Mouse (Mus musculus) megakaryocyte, adult 5-6 weeks (primary cell): ENCODE measurements around the gene Krt5. TPM values are rescaled to one million over a fixed set of nuclear protein-coding genes. Genes with fewer than 3 reads are reported as not detected.
"Not testable (repeated sequence)": the region's sequence is repeated elsewhere in the genome, so short reads cannot be mapped to it uniquely, and the experiment has no call there.

Source experiments
- ATAC-seq: 2 replicates; pipeline ENCODE4 v1.8.0; 2016; ENCODE audit warnings: mild to moderate bottlenecking, inconsistent platforms; ENCODE audit not compliant: poor library complexity, severe bottlenecking
- total RNA-seq, 2 experiments: library from RNA; stranded (forward) in 1 of 2; stranded (reverse) in 1 of 2; fragments of 153-499, 151-499 nt in 1 of 2; fragments of 221-1000, 200-1000 nt in 1 of 2; gene quantifications; 2 replicates each; pipeline versions ENCODE4 v1.2.3 to v1.2.4; 2015 to 2017

Gene Krt5
- total RNA-seq (2015) (not detected in 2 replicates), total RNA-seq (2017) (not detected in 2 replicates)

GRCm38 (mm10) chr15:101712720-101713119, at the start of gene Krt5:
Gene Krt5 (minus strand): TSS chr15:101712898.
- no peak for ATAC-seq

DNA sequence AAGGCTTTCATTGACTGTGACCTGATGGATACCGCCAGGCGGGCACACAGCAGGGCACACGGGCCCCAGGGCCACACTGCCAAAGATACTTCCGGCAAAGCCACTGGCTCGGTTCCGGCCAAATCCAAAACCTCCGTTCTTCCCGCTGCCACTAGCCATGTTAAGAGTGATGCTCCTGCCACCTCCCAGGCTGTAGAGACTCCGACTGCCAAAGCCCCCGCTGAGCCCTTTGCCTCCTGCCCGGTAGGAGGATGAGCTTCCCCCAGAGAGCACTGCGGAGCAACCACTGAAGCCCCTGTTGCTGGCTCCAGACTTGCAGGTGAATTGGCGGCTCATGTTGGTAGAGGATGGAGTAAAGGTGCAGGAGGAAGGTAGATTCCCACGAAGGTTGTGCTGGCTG, 30.0 kb upstream of the Krt5 start, which contains the start of gene Krt71:
Gene Krt71 (minus strand): TSS at position 399 of the 400 bp plus-strand sequence.
- ATAC-seq: no peak

- no peak for ATAC-seq
Measured at GRCm38 (mm10) chr15:101737786-101738185, 25.1 kb upstream of the Krt5 start.

- no peak for ATAC-seq
Measured at GRCm38 (mm10) chr15:101730653-101731052, 18.0 kb upstream of the Krt5 start.

GRCm38 (mm10) chr15:101724686-101725085, 12.0 kb upstream of the Krt5 start:
- no peak for ATAC-seq

- ATAC-seq: no peak
Measured at GRCm38 (mm10) chr15:101715831-101716230, 3.1 kb upstream of the Krt5 start.

DNA sequence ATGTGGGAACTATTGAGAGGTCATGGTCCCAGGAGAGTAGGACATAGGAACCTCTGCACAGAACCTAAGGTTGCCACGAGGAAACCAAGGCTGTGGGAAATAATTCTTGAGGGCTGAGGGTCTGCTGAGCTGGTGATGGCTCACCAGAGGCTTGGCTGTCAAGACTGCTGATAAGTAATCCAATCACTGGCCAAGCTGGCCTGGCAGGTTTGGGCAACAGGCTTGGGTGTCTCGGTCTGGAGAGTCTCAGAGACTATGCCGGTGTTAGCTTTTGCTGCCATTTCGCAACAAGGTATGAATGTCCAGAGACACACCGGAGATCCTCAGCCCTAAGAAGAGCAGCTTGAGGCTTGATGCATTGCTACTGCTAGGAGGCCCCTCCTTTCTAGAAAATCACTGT, 1.7 kb upstream of the Krt5 start:
- no peak for ATAC-seq

DNA sequence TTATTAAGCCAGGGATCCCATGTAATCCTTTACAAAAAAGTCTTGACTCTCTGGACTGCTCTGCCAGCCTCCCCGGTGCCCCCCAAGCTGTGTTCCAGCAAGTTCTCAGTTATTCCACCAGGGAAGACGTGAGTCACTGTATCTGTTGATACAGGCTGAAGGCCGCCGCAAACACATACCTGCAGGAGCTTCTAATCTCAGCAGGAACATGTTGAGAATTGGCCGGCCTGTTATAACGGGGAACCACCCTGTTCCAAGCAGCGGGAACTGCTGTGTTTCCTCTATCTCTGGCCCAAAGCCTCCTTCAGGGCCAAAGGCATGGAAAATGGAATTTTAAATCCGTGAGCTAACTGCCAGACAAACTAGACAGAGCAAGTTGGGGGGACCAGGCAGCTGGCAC, 1.0 kb upstream of the Krt5 start:
- no peak for ATAC-seq

GRCm38 (mm10) chr15:101708683-101709082, 4.0 kb downstream of the Krt5 start:
- no peak for ATAC-seq

GRCm38 (mm10) chr15:101707454-101707853, 5.2 kb downstream of the Krt5 start:
- no peak for ATAC-seq

DNA sequence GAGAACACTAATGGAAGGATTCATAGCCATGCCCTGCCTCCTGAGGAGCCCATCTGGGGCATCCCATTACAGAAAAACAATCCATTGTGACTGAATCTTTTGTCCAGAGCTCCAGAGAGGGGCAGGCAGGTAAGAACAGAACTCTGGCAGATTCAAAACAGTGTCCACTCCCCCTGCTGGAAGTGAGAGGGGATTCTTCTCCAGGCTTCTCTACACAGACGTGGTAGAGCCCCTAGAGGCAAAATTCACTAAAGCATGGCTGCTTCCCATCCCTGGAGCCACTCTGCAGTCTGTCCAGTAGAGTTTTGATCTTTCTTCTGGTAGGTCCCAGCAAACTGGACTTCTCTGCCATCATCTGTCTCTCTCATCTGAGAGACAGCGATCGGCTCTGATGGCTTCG, 8.6 kb downstream of the Krt5 start:
- no peak for ATAC-seq

DNA sequence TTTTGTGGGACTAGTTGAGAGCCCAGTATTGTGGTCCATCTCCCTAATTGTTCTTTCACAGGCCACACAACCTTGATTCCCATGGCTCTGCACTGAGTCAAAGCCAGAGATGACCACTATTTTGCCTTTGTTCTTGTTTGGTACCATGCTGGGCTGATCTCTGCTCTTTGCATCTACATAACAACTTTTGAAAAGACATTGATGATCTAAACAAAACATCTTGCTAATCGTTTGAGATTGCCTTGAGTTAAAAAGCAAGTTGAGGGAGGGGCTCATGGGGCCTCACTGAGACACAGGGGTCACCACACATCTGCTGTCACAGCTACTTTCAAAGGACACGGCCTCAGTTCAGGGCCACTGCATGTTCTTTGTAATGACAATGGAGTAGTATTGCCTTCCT, 10.3 kb downstream of the Krt5 start:
- no peak for ATAC-seq

DNA sequence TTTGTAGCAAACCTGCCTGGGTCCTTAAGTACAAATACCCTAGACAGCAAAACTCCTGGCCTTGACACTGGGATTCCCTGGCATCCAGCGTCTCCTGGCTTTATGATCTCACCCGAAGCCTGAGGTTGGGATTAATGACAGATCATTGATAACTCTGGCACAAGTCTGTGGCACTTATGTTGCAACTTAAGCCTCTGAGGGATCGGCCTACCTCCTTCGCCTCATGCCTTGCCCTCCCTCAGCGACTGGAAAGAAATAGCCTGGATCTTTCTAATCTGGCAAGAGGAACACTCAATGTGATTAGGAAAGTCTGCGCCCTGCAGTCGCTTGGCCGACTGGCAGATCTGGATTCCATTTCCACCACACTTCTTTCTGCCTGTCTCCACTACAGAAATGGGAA, 12.8 kb downstream of the Krt5 start:
- no peak for ATAC-seq

DNA sequence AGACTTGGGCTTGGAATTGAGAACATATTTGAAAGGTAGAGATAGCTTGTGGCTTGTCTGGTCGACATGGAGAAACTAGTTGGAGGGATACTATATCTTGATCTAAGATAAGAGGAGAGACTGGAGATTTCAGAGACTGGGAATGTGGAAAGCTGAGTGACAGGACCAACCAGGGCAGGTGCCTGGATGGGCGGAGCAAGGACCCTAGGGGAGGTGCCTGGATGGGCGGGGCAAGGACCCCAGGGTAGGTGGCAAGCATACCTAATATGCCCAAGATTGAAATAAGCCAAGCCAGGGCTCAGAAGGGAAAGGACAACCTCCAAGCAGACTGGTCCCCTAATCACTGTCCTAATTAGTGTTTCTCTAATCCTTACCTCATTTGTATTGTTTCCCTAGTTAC, 13.5 kb downstream of the Krt5 start:
- no peak for ATAC-seq

GRCm38 (mm10) chr15:101697326-101698188, 15.1 kb downstream of the Krt5 start:
- no peak for ATAC-seq

GRCm38 (mm10) chr15:101694207-101694606, 18.5 kb downstream of the Krt5 start, which contains the start of gene Krt6a:
Gene Krt6a (minus strand): TSS chr15:101694307.
- no peak for ATAC-seq

GRCm38 (mm10) chr15:101690460-101690859, 22.2 kb downstream of the Krt5 start:
- not testable (repeated sequence) for ATAC-seq

DNA sequence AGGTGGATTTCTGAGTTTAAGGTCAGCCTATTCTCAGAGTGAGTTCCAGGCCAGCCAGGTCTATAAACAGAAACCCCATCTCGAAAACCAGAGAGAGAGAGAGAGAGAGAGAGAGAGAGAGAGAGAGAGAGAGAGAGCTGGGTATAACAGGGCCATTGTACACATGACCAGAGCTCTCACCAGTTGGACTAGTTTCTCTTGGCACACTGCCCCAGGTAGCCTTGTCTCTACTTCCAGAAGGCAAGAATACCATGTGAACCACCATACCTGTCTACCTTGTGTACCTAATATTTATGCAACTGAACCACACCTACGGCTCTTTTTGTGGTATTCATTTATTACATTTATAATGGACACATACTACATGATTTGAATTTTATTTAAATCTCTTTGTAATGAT, 24.5 kb downstream of the Krt5 start:
- no peak for ATAC-seq

- ATAC-seq: no peak
Measured at GRCm38 (mm10) chr15:101680187-101680586, 32.5 kb downstream of the Krt5 start, which contains the start of gene Krt6b. Gene Krt6b (minus strand): TSS chr15:101680287.

GRCm38 (mm10) chr15:101675978-101676377, 36.7 kb downstream of the Krt5 start:
- ATAC-seq: no peak
